Mouse (Mus musculus) frontal cortex, postnatal 25 days (tissue): ENCODE measurements around the gene Zfhx3.

Experiments
- DNase-seq, 2 experiments: peaks; one replicate each; pipeline ENCODE4 v3.0.0; 2022; ENCODE audit warnings: low spot score in 2 of 2

Gene Zfhx3

GRCm38 (mm10) chr8:108889406-108889805, 947.0 kb downstream of the Zfhx3 start:
- DNase-seq, result no peak

DNA sequence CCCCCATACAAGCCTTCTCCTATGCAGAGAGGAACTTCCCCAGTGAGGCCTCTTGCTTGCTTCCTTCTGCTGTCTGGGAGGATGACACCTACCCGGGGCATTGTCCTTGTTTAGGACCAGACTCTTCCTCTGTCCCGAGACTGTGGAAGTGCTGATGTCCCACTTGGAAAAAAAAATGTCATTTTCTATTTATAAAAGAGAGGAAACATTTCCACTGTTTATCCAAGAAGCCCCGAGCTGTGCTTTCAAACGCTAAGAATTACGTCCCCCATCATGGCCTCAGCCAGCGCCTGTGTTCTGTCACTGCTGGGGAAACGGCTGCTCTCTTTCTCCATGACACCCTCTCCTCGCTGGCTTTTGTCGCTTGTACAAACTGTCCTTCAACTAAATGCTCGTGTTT, 951.8 kb downstream of the Zfhx3 start:
- no peak for DNase-seq

- DNase-seq, result peak; percentile 50 to 52
Measured at GRCm38 (mm10) chr8:108896468-108897346, 954.3 kb downstream of the Zfhx3 start.

DNA sequence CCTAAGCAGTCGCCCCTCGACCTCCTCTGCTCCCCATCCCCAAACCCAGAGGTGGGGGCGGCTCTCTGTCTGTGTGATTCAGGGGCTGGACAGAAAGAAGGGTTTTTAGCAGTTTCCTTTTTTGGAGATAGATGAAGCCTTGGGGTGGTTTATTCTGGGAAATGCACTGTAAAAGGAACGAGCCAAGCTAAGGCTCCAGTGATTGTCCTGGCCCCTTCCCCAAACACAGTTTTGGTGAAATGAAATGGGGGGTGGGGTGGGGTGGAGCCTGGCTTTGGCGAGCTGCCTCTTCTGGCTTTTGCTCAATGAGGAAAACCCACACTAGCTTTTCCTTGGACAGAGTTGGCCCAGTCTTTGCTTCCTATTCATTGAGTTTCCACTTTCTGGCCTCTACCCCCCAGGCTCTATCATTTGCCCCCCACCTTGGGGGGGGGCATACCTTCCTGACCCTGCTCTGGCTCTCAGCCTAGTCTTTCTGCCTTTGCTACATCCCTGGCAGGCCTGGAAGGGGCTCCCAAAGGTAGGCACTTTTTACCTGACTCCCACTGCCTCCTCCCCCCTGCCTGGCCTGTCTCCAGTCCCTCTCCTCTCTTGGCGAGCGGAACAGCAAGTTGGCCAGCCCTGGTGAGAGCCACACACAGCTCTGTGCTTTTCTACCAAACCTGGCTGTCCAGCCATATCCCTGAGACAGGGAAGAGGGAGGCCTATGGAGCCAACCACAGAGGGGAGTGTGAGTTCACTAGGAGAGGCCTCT, 955.1 kb downstream of the Zfhx3 start:
- DNase-seq, result no peak

DNA sequence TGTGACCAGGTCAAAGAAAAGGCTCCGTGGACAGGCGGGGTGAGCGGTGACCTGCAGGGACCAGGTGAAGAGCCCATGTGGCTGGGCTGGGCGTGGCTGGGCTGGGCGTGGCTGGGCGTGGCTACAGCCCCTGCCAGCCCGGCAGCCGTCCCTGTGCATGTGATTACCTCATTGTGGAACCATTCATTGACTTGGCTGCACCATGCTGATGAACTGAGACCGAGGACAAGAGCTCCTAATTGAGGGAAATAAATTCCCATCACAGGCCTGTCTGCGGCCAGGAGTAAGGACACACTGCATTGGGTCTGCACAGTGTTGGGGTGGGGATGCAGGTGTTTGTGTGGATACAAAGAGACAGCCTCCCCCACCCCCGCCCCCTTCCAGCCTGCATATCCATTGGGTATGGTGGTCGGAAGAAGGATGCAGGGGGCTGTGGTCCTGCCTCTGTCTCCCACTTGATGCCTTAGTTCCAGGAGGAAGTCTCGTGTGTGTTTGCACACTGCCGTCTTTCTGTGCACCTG, 956.9 kb downstream of the Zfhx3 start:
- DNase-seq, result no peak

DNA sequence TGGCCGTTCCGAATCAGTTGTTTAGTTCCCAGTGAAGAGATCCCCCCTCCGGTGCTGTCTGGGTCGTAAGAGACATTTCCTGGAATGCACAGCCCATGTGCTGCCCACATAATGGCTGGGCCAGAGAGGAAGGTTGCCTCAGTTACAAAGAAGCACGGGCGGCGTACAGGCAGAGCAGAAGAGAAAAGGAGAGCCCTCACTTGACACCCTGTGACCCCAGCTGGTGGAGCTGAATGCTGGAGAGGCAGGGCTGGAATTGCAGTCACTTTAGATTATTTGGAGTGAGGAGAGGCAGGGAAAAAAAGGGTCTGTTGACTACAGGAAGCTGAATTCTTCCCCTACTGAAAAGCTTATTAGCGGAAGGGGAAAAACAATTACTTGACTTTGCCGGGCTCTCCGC, 958.1 kb downstream of the Zfhx3 start:
- DNase-seq, result no peak

- DNase-seq, result no peak
Measured at GRCm38 (mm10) chr8:108901208-108901607, 958.8 kb downstream of the Zfhx3 start.

GRCm38 (mm10) chr8:108903550-108903949, 961.1 kb downstream of the Zfhx3 start:
- no peak for DNase-seq

- no peak for DNase-seq
Measured at GRCm38 (mm10) chr8:108904288-108904971, 962.0 kb downstream of the Zfhx3 start.

GRCm38 (mm10) chr8:108908066-108908465, 965.6 kb downstream of the Zfhx3 start:
- no peak for DNase-seq

- no peak for DNase-seq
Measured at GRCm38 (mm10) chr8:108908540-108908939, 966.1 kb downstream of the Zfhx3 start.

DNA sequence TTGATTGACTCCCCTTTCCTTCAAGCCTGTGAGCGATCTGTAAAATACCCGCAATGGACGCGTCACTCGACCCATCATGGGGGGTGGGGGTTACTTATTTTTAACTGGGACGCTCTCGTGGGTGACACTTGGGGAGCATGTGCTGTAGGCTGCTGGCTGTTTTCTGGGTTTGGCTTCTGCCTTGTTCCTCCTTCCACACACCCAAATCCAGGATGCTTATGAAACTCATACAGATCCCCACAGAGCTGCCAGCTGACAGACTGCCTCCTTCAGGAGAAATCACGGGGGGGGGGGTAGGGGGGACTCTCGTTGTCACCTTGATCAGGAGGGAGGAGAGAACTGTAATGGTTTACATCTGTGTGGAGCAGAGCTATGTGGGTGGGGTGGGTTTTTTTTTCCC, 966.6 kb downstream of the Zfhx3 start:
- DNase-seq, result no peak

DNA sequence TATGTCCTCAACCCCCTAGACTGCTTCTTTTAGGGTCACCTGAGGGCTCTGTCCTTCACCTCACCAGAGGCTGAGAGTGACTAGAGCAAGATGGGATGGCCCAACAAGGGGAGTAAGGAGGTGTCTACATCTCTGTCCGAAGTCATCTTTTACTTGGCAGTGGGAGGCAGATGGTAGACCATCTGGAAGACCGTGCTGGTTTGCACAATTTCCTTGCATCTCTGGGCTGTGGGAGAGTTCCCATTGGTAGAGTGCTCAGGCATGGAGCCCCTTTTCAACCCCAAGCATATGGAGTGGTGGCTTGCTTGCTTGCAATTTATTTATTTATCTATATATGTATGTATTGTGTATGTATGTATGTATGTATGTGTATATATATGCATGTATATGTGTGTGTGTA, 967.0 kb downstream of the Zfhx3 start:
- no peak for DNase-seq

GRCm38 (mm10) chr8:108910843-108911242, 968.4 kb downstream of the Zfhx3 start:
- DNase-seq, result no peak

DNA sequence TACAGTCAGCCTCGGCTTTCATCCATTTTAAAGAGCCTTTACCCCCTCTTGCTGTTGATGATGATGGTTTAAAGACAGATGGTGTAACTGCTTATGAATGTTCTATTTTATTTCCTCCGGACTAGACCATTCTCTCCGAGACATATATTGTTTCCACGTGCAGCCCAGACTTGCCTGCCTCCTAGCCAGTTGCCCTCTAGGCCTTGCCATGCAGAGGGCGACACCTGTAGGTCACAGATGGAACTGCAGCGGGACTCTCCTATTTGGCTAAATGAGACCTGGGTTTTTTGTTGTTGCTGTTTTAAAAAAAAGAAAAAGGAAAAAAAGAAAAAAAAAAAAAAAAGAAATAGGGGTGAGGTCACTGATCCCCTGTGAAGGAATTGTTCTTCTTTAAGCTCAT, 969.1 kb downstream of the Zfhx3 start:
- peak; percentile 86 to 90 for DNase-seq

DNA sequence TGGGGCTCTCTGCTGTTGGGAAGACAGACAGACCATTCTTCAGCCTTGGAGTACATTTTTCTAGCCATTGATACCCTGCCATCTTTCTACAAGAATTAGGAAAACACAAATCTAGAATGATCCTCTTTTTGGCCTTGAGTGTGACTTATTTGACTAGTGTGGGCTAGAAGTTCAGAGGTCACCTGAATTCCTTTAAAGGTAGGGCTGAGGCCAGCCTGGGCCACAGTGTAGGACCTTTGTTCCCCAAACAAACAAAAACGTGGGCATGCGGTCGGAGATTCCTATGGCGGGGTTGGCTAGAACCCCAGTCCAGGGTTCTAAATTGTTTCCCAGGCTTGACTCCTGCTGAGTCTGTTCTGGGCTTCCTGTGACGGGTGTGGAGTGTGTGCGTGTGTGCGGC, 970.6 kb downstream of the Zfhx3 start:
- no peak for DNase-seq

DNA sequence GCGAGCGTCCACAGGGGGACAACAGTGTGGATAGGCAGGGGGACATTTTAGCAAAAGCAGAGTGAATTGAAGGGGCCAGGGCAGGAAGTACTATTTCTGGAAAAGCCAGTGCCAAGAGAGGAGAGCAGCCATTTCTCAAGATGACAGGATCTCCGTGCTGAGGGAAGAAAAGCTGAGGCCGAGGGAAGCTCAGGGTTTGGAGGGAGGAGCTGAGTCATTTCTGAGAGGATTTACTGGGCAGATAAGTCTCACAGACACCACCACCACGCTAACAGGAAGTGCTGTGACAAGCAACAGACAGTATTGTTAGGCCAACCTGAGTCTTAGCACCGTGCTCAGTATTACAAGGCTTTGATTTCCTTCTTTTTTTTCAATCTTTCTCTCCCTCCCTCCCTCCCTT, 973.0 kb downstream of the Zfhx3 start:
- no peak for DNase-seq

GRCm38 (mm10) chr8:108915876-108916275, 973.4 kb downstream of the Zfhx3 start:
- no peak for DNase-seq

GRCm38 (mm10) chr8:108920151-108920550, 977.7 kb downstream of the Zfhx3 start:
- no peak for DNase-seq

GRCm38 (mm10) chr8:108923161-108923560, 980.7 kb downstream of the Zfhx3 start:
- no peak for DNase-seq

DNA sequence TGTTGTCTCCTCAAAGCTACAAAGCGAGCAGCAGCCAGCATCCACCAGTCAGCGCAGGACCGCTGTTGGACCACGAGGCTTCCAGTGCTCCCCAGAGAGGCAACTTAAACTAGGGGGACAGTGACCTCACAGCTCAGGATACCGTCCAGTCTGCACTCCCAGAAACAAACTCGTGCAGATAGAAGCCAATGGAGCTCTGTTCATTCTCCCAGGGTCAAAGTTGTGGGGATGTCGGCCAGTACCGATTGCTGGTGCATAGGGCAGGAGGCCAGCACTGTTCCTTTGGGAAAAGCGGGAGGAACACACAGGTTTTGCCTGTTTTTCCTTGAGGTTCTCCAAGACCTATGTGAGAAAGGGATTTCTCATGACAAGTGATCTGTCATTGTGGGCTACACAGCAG, 982.1 kb downstream of the Zfhx3 start:
- no peak for DNase-seq

GRCm38 (mm10) chr8:108926106-108926505, 983.7 kb downstream of the Zfhx3 start:
- no peak for DNase-seq
